Mouse (Mus musculus) layer of hippocampus, postnatal 10 days (tissue): ENCODE data around the gene Tmprss12. TPM values are rescaled to one million over a fixed set of nuclear protein-coding genes. Genes with fewer than 3 reads are reported as not detected.
"Not testable (repeated sequence)": the region's sequence is repeated elsewhere in the genome, so short reads cannot be mapped to it uniquely, and the experiment has no call there.

Source experiments
- DNase-seq, 2 experiments: peaks; one replicate each; pipeline ENCODE4 v3.0.0; 2021; ENCODE audit warnings: low spot score in 2 of 2
- total RNA-seq, 2 experiments: library from RNA; stranded (reverse); gene quantifications; 2 replicates each; pipeline ENCODE4 v1.2.3; 2021

Tmprss12 gene
- total RNA-seq, 2 experiments from 2014 or later: not detected

GRCm38 (mm10) chr15:100321134-100321533 lies 40.5 kb downstream of the Tmprss12 start:
- DNase-seq: no peak

GRCm38 (mm10) chr15:100324021-100324591 lies 43.5 kb downstream of the Tmprss12 start:
- peak; percentile 26 to 41 for DNase-seq

DNA sequence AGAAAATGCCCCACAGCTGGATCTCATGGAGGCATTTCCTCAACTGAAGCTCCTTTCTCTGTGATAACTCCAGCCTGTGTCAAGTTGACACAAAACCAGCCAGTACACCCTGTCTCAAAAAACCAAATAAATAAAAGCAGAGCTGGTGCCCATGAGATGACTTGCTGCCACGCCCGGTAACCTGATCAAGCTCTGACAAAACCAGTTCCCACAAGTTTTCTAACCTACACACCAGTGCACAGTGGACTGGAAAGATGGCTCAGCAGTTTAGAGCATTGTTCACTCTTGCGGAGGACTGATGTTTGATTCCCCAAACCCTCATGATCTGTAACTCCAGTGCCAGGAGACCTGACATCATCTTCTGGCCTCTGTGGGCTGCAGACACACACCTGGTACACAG lies 44.6 kb downstream of the Tmprss12 start:
- no peak for DNase-seq

- DNase-seq: not testable (repeated sequence)
These were observed 47.5 kb downstream of the Tmprss12 start for GRCm38 (mm10) chr15:100328089-100328488.

DNA sequence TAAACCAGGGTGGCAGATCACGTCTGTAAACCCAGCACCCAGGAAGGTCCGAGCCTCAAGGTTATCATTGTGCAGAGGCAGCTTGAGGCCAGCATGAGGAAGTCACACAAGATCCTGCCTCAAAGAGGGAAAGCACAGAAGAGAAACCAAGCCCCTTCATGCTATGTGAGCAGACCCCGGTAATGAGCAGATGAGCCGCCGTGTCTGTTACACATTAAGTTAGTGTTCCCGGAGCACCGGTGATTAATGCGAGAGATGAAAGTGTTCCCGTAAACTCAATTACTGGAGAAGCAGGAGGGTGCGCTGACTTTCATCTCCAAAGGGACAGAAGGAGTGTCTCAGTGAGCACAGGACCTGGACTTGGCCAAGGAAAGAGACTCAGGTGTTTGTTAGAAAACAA lies 48.7 kb downstream of the Tmprss12 start:
- DNase-seq: not testable (repeated sequence)

- DNase-seq: no peak
These were observed 50.1 kb downstream of the Tmprss12 start for GRCm38 (mm10) chr15:100330739-100331138.

DNA sequence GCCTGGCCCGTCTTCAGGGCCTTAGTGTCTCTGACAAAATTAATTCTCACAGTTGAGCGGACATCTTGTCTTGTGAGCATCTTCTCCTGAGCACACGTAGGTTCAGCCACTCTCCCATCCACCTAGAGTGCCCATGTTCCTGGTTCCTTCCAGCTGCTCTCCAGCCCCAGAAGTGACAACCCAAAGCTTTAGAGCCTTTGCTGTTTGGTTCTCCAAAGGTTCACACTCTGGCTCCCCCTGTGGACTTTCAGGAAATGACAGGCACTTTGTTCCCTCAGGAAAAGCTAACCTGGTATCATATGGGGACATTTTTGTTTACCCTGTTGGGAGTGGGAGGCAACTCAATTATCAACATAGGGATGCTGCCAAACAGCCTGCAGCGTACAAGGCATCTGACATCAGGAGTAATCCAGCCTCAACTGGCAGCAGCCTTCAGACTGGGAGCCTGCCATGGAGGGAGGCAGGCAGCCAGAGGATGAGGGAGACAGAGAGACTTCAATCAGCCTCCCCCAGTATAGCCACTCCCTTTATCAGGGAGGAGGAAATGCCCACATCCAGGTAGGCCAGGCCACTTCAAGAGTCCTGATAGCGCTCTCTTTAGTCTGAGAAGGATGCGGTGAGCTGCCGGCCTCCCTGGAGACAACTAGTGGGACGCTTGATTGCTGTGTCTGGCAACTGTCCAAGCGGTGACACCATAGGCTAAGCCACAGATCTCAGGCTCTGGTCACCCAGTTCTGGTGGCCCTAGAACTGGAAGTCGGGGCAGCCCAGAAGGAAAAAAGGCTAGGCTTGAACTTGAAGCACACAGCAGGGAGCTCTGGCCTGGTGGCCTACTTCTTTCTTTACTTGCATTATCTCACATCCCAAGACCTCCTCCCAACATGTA lies 51.7 kb downstream of the Tmprss12 start:
- not testable (repeated sequence) for DNase-seq

GRCm38 (mm10) chr15:100334629-100335028 lies 54.0 kb downstream of the Tmprss12 start, which contains the start of gene Mettl7a3:
Gene Mettl7a3 (plus strand): TSS chr15:100334929.
- no peak for DNase-seq

- DNase-seq: not testable (repeated sequence)
These were observed 56.7 kb downstream of the Tmprss12 start for GRCm38 (mm10) chr15:100337328-100337727.

GRCm38 (mm10) chr15:100337847-100338246 lies 57.2 kb downstream of the Tmprss12 start:
- DNase-seq: peak; percentile 33 to 62

DNA sequence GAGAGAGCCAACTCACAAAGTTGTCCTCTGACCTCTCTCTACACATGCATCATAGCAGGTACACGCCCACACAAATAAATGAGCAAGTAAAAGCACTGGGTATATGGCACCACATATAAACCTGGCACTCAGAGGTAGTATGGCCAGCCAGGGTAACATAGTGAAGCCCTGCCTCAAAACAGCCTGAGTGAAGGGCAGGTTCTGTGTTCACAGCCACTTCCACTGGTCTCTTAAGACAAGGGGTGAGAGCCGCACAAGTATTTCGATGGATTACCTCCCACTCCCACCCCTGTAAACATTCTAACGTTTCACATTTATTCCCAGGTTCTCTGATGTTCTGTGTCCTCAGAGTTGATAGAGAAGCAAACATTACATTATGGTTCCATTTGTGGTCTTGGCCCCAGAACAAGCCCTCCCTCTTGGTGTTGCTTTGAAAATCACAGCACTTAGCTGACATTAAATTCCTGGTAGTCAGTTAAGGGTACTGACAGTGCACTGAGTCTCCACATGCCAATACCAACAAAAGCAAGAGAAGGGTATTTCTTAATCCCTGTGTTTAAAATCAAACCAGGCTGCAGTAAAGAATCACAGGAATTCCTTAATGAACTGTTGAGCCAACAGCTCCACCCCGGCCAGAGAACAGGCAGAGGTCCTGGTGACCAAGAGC lies 60.8 kb downstream of the Tmprss12 start:
- DNase-seq: not testable (repeated sequence)

Other genes with a start within 250 kb of the Tmprss12 start
- gene Dip2b, start 242.2 kb upstream of the Tmprss12 start, total RNA-seq: 10 to 100 TPM; 48.7 to 51.0 TPM
- 10 to 100 TPM; 15.5 to 17.2 TPM for gene Atf1, start 53.0 kb upstream of the Tmprss12 start, total RNA-seq
- 10 to 100 TPM; 13.8 to 16.1 TPM for gene Mettl7a1, start 23.3 kb downstream of the Tmprss12 start, total RNA-seq
- gene Mettl7a3, start 54.1 kb downstream of the Tmprss12 start, total RNA-seq: not detected
- gene Methig1, start 72.3 kb downstream of the Tmprss12 start, total RNA-seq: not detected
- gene Mettl7a2, start 72.4 kb downstream of the Tmprss12 start, total RNA-seq: under 1 TPM in 1 of 2 experiments, not detected in 1; 0.39 TPM
- not detected for gene Higd1c, start 83.7 kb downstream of the Tmprss12 start, total RNA-seq
- gene Gm5475, start 141.3 kb downstream of the Tmprss12 start, total RNA-seq: under 1 TPM; 0.14 to 0.16 TPM
- 10 to 100 TPM; 55.5 to 61.9 TPM for gene Slc11a2, start 144.2 kb downstream of the Tmprss12 start, total RNA-seq
- gene Letmd1, start 188.2 kb downstream of the Tmprss12 start, total RNA-seq: 10 to 100 TPM; 67.8 to 79.1 TPM
- 10 to 100 TPM; 34.5 to 34.7 TPM for gene Csrnp2, start 214.7 kb downstream of the Tmprss12 start, total RNA-seq